Mouse (Mus musculus) cerebellum, adult 8-10 months (tissue): ENCODE measurements around the gene Rab34.
A peak's percentile ranks its signal among the peaks of the same experiment; 100 is the strongest.

Source experiments
- DNase-seq: peaks from one replicate; pipeline ENCODE4 v3.0.0; 2022

The Rab34 gene

DNA sequence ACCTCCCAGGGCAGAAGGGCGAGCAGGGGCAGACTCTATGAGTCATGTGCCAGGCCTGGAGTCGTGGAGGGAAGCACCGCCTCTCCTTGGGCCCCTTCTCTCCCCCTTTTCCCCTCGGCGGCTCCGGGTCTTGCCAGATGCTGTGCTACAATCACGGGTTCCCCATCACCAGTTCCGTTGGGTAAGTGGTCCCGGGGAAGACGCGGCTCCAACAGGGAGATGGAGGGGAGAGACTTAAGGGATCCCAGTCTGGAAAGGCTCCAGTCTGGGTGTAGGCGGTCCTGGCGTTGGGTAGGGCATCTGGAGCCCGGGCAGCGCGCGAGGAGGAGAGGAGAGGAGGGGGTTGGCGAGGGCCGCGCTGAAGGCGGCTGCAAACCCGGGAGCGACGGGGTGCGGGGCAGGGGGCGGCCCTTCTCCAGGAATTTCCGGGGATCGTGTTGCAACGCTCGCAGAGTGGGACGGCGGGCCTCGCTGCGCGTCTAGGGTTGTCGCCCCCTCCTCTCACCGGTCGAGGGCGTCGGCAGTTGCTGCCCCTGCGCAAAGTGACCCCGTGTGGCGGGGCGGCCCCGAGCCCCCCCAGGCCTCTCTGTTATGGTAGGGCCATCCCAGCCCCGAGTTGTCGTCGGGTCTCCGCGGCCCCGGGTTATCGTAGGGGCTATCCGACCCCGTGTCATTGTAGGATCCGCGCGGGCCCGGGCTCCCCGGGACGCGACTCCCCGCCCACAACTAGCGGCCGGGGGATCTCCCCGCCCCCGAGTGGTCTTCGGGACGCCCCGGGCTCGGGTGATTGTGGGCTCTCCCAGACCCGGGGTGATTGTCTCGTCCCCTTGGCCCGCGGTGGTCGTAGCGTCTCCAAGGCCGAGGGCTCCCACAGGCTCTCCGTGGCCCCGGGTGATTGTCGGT, at the start of gene Rab34:
TSS of gene Rab34 (plus strand) at position 100 of the 903 bp plus-strand sequence.
- DNase-seq = no peak

- DNase-seq = no peak
These were observed 47.6 kb upstream of the Rab34 start for GRCm38 (mm10) chr11:78140665-78141064.

DNA sequence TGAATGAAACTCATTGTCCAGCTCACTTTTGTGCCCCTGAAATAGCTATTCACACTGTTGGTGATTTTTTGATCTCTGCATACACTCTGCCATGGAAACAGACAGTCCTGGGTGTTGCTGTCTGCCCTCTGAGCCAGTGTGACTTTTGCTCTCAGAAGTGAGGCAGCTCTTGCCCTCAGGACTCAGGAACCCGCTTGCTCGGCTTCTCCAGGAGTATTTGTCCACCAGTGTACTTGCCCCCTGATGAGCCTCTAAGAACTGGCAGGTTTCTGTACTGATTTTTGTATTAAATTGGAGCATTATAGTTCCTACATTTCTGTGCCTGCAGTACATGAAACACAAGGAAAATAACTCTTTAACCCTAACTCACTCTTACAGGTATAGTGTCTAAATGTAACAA, 44.7 kb upstream of the Rab34 start:
- no peak for DNase-seq

DNA sequence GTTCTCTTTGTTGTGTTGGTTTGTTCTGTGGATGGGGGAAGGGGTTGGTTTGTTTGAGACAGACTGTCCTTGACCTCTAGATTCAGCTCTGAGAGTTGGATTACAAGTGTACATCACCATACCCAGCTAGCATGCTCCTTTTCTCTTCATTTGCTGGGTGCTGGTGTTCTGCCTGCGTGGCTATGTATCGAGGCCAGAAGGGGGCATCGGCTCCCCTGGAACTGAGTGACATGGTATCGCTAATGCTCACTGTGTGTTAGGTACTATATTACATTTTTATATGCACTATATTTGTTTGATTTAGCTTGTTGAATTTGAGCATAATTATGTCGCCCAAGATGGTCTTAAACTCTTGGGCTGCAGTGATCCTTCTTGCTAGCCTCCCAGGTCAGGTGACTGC, 42.1 kb upstream of the Rab34 start:
- no peak for DNase-seq

DNA sequence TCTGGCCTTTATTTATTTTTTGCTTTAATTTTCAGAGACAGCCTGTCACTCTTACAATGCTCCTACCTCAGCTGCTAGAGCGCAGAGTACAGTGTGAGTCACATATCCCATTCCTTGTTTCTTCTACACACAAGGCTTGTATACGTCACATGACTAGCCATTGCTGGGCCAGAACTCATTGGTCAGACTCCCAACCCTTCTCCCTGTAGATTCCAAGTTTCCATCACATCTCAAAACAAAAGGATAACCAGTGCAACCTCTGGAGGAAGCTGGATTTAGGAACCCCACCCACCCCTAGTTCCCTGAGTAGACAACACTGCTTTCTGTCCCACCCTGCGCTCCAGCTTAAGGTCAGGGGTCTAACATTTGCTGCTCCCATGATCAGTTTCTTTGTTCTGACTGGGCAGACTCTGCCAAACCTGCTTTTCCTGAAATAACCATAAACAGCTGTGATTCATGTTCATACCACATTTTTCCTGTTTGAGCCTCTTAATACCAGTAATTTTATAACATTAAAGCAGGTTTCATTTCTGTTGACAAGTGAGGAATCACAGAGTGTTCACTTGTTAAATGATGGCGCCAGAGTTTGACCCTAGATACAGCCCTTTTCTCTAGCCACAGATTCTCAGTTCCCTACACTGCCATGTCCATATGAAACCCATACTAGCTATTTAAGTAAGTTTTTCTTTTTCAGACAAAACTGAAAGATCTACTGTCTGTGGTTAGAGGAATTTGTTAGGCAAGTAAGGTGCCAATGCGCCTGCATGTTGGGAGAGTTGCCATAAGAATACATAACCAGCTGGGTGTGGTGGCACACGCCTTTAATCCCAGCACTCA, 41.3 kb upstream of the Rab34 start:
- no peak for DNase-seq

- DNase-seq = no peak
These were observed 37.1 kb upstream of the Rab34 start for GRCm38 (mm10) chr11:78151161-78151560.

DNA sequence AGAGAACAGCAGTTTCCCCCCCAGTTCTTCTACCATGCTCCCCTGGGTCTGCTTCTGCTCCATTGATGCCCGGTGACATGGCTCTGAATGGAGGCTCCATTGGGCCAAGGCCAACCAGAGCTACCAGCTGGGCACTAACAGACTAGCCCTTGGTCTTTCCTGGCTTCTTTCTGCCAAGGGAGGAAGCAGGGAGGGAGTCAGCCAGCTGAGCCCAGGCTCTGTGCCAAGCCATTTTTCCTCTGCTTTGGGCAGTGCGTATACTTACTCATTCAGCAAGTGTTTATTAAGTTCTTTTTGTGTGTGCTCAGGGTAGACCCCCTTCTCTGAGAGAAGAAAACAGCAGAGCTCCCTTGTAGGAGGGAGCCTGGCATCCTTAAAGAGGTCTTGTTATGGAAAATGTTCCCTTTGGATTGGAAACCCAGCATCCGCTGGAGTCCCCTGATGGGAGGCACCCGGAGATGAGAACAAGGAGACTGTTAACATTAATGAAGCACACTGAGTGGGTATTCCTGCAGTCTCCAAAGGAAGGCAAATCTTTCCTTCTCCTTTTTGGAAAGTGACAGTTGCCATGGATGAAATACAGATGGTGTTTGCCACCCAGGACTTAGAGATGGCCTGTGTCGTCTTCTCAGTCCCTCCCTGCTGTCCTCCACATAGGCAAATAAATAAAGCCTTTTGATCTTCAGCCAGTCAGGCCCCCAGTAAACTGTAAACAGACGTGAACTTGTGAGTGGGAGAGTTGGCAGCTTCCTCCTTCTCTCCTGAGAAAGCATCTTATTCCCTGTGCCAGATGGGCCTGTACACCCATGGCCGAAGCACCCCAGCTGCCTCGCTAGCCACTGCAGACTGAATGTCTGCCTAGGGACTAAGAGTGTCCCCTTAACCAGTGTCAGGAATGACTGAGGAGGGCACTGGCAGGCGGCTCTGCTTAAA, 35.7 kb upstream of the Rab34 start:
- peak; percentile 79 for DNase-seq

DNA sequence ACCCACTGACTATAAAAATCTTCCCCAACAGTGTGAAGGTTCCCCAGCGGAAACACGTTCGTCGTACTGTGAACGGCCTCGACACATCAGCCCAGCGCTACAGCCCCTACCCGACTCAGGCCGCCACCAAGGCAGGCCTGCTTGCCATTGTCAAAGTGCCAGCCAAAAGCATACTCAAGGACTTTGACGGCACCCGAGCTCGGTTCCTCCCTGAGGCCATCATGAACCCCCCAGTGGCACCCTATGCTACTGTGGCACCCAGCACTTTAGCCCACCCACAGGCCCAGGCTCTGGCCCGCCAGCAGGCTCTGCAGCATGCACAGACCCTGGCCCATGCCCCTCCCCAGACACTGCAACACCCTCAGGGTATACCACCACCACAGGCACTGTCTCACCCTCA, 34.5 kb upstream of the Rab34 start:
- DNase-seq = no peak

GRCm38 (mm10) chr11:78155674-78156073, 32.6 kb upstream of the Rab34 start:
- DNase-seq = no peak

DNA sequence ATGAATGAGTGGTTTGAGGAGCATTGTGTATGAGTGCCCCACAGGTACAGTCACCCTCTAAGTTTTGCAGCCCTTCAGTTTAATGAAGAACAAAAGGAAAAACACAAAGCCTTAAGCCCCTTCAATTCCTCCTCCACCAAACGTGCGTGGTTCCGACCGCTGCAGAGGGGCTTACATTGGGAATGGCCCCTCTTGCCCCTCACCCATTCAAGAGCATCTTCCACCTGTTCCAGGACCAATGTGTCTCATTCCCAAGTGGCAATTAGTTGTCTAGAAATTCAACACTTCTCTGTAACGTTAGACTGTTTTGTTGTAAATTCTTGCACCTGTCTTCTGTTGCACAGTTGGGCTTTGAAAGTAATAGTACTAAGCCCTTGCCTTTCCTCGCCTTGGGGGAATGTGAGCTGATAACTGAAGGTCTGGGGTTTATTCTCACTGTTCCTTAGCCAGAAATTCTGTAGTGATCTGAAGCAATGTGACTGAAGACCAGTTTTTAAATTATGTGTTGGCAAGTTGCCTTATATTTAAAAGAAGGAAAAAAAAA, 32.0 kb upstream of the Rab34 start:
- DNase-seq = no peak

DNA sequence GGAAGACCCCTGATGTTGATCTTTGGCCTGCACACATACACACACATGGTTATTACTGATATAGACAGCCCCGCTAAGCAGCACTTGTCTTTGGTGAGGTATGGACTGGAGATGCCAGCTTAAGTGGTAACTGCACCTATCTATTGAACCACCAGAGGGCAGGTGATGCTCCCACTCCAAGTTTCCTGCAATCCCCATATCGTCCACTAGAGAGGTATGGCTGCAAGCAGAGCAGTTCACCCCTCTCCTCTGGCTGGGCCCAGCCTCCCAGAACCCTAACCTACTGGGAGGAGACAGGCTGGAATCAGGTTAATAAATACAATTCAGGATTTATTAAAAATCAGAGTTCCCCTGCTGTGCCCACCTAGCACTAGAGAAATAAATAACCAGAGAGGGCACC, 29.1 kb upstream of the Rab34 start:
- DNase-seq = peak; percentile 82

- DNase-seq = no peak
These were observed 28.7 kb upstream of the Rab34 start for GRCm38 (mm10) chr11:78159557-78159956.

DNA sequence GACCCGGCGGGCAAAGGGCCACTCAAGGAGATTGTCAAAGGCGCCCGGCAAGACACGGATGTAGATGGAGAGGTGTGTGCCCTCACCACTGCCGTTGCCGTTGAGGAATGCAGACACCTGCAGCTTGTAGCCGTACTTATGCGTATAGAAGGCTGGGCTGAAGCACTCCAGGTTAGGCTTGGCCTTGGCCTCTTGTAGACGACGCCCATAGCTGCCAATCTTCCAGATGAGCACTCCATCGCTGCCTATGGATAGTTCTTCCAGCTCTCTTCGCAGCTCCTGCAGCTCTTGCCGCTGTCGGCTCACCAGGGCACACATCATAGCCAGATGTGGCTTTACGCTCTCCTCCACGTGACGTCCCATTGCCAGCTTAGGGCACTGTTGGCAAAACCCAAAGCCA, 28.1 kb upstream of the Rab34 start:
- no peak for DNase-seq

- DNase-seq = no peak
These were observed 27.6 kb upstream of the Rab34 start for GRCm38 (mm10) chr11:78160675-78161074.

DNA sequence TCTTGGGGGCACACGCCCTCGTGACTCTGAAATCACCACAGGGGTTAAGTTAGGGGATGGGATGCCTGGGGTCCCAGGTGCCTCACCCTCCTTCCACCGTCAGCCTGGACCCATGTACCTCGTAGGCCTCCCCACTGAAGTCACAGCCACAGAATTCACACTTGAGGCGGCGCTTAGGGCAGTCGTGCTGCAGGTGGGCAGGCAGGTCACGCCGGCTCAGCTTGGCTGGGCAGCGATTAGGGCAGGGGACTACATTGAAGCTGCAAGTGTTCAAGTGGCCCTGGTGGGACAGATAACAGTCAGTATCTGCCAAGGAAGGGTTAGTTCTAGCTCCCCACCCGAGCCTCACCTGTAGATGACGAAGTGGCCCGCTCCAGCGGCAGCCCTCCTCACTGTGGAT, 27.1 kb upstream of the Rab34 start:
- DNase-seq = no peak

DNA sequence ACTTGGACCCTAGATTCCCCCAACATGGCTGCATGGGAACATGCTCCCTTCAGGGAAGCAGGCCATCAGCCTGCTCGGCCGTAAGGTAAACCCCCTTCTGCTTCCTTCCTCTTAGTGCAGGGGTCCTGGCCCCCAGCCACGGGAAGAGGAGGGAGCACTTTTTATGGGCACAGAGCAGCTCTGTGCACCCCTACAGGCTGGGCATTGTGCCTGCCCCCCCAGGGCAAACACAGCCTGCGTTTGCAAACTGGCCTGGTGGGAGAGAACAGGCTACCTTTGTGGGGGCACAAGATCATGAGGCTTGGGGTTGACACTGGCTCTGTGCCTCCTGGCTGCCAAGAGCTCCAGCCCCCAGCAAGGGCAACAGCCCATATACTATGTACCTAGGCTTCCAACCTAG, 26.3 kb upstream of the Rab34 start:
- no peak for DNase-seq

DNA sequence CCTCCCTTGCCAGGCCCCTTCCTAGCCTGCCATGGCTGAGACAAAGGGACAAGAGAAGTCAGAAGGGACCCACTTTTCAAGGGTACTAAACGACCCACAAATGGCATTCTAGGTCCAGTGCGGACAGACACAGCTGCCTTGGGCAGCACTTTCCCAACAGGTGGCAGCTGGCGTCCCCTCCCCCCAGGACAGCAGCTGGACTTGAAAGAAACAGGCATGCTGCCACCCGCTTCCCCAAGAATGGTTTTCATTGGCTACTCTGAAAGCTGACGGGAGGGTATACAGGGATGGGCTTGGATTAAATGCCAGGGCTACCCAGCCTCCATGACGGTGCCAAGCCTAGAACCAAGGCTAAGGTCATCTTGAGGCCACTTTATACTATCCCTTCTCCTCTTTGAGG, 25.7 kb upstream of the Rab34 start:
- DNase-seq = no peak

DNA sequence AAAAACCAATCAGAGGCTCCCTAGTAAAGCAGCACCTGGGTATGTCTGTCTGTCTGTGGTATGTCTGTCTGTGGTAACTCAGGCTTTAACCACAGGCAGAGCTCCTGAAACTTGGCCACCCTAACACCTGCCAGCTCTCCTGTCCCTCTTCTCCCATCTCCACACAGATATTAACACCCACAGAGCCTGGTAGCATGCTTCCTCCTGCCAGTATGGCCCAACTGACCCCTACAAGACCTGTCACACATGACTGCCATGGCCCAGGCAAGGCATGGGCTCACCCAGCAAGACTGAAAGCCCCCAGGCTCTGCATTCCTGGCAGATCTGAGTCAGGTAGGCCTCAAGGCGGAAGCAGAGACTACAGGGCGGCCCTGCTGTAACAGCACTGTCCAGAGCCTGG, 25.2 kb upstream of the Rab34 start:
- DNase-seq = no peak

GRCm38 (mm10) chr11:78163681-78164603, 24.3 kb upstream of the Rab34 start:
- no peak for DNase-seq

- DNase-seq = no peak
These were observed 23.7 kb upstream of the Rab34 start for GRCm38 (mm10) chr11:78164604-78164923.

DNA sequence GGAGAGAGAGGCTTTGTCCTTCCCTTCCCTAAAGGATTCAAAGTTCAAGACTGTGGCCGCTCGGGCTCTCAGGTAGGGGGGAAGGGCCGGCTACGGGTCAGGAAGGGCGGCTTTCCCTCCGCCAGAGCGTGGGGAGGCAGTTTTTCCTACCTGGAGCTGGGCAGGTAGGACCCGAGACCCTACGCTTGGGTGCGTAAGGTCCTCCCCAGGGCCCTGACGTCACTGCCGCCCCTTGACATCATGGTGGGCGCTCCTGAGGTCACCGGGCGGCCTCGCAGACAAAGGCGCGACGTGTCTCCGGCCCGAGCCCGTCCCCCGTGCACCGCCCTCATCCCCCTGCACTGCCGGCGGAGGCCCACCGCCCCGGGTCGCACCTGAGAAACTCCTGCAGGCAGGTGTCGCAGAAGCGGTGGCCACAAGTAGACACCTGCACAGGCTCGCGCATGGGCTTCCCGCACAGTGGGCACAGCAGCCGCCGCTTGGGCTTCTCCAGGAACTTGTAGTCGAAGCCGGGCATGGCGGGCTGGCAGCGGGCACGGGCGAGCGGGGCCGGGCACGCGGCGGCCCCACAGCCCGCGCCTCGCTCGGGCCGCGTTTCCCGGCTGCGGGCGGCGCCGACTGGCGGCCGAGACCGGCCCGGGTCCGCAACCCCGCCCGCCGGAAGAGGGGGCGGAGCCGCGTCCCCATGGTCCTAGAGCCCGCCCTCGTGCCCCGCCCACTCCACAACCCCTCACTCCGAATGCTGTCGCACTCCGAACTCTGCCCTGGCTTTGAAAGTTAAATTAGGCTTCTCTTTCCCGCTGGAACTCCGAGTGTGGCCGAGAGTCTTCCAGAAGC, 23.1 kb upstream of the Rab34 start, which contains the start of gene Traf4:
TSS of gene Traf4 (minus strand) at position 666 of the 837 bp plus-strand sequence.
- peak; percentile 70 for DNase-seq
